Mouse (Mus musculus) adrenal gland, adult (tissue): ENCODE results near the gene Inpp4a.

ENCODE experiments used
- DNase-seq, 2 experiments: peaks; one replicate each; pipeline ENCODE4 v3.0.0; 2022 to 2023; ENCODE audit warnings: low spot score in 1 of 2; ENCODE audit not compliant: inconsistent age in 2 of 2

Inpp4a gene

DNA sequence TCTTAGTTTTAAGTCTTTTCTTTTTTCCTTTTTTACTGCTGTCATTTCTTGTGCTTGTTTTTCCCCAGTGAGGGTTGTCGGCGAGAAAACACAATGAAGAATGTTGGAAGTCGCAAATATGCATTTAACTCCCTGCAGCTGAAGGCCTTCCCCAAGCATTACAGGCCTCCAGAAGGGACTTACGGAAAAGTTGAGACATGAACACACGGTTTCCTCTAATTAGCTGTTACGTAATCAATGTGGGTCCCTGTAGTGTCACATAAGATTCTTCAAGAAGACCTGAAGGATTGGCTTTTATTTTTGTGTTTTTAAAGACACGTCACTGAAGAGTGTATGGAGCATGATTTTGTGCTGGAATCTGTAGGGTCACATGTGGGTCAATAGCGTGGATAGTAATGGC is 108.4 kb downstream of the Inpp4a start:
- DNase-seq, result no peak

DNA sequence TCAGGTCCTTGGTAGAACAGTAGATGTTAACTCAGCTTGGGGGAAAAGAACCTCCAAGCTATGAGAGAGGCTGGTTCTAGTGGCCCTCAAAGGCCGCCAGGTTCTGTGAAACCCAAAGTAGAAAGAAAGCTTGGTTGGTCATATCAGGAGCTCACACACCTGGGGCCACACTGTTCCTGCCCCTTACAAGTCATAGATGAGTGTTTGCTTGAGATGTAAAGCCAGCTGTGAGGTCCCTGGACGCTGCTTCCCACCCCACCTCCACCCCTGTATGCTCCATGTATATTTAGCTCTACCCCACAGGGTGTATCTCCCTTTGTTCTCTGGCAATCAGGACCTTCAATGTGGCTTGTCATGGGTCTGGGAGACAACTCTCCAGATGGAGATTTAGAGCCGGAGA is 109.0 kb downstream of the Inpp4a start:
- no peak for DNase-seq

DNA sequence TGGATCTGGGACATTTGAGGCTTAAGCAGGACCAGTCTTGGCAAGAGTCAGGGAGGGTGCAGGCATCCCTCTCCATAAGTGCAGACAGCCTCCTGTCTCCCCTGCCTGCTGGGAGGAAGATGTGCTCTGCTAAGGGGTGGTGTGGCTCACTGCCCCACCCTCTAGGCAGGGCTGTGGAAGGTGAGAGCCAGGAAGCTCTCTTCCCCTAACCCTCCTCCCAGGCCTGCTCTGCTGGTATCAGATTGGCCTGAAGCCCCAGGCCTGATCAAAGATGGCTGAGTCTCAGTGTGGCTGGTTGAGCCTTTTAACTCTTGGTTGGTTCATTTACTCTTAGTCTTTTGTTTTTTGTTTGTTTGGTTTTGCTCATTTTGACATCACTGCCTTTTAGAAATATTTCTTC is 110.0 kb downstream of the Inpp4a start:
- no peak for DNase-seq

DNA sequence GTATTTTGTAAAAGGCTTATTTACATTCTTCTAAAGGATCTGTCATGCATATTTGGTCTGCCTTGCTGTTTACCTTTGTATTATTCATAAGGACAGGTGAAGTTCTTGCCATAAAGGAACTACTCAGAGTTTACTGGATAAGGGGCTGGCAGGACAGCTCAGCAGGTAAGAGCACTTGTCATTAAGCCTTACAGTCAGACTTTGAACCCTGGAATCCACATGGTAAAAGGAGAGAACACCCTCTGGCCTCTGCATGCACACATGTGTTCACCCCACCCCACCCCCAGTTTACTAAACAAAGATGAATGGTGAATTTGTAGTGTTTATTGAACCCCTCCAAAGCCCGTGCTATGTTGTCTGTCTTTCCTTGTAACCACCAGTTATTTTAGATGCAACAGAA is 115.7 kb downstream of the Inpp4a start:
- DNase-seq, result no peak

DNA sequence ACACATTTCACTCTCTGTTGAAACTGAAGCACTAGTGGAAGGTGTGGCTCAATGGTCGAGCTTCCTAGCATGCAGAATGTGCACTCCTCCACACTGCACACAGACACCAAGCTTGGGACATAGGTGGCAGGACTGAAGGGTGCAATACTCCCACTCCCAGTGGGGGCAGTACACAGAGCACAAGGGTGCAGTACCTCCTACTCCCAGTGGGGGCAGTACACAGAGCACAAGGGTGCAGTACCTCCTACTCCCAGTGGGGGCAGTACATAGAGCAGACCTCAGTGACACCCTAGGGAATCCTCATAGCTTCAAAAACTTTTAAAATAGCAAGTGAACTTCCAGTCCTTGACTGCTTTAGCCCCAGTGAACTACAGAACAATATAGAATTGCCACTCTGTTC is 119.8 kb downstream of the Inpp4a start:
- peak; percentile 32 to 76 for DNase-seq

DNA sequence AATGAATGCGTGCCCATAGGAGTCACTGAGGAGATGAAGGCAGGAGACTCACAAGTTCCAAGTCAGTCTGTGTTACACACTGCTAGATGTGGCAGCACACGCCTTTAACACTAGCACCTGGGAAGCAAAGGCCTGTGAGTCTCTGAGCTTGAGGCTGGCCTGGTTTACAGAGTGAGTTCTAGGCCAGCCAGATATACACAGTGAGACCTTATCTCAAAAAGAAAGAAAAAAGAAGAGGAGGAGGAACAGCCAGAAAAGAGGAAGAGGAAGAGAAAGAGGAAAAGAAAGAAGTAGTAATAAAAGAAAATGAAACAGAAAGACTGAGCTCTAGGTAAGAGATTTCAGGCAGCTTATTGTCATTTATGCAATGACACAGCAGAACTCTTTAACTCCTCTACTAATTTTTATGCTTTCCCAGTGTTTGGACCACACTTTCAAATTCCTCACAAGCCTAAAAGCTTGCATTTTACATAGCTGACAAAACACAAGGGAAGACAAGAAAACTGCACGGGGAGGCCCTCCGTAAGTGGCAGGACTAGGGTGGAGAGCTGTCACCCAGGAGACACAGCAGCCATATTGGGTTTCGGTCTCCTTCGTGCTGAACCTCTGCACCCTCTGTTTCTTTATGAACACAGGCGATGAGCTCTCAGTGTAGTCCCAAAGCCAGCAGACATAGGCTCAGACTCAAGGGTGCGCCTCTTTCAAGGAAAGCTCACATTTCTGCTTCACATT is 127.6 kb downstream of the Inpp4a start:
- no peak for DNase-seq

DNA sequence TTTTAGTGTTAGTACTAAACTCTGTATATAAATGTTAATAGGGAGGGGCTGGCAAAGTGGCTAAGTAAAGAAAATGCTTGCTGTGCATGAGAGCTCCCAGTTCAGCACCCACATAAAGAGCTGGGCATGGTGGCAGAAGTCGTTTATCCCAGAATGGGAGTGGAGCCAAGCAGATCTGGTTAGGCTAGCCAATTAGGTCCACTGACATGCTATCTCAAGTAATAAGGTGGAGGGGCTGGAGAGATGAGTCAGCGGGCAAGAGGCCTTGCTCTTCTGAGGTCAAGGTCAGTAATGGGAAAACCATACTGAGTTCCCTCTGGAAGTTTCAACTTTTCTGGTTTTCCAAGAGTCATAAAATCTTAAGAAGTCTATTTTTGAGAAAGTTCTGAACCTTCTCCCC is 129.2 kb downstream of the Inpp4a start:
- peak; percentile 61 to 80 for DNase-seq

DNA sequence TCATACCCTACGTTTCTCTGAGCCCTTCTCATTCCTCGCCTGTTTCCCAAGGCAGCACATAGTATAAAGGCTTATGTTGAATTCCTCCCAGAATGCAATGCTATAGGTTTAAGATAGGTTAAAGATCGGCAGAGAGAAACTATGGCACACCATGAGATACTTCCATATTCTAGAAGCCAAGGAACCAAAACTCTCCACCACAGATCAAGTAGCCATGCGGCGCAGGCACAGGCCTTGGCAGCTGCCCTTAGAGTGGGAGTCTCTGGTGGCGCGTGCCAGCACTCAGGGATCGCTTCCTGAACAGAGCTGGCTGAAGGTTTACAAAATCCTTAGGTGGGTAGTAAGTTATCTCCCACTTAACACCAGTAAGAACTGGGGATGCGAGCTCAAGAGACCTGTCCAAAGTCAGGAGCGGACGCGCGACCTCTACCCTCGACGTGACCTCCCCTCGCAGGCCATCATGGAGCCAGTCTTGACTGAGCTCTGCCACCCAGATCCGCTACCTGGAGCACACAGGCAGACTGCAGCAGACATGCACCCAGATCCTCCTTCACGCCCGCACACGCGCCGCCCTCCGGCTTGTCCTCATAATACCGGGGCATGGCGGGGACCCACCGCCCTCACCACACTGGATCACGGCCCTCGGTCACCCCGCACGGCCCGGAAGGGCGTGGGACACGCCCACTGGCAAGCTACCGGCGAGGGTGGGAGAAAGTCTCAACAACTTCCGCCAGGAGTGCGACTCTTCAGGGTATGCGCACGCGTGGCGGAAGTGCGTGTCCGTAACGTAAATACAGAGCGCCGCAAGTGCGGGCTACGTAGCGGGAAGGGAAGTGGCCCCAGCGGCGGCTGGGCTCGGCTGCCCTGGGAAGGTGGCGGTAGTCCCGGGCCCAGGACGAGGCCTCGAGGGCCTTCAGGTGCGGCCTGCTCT is 130.0 kb downstream of the Inpp4a start, which contains the start of the genes Coa5 and Unc50:
Coa5 (minus strand) TSS at position 738 of the 931 bp plus-strand sequence.
Unc50 (plus strand) TSS at position 774 of the 931 bp plus-strand sequence.
- DNase-seq, result peak; percentile 97 to 98

DNA sequence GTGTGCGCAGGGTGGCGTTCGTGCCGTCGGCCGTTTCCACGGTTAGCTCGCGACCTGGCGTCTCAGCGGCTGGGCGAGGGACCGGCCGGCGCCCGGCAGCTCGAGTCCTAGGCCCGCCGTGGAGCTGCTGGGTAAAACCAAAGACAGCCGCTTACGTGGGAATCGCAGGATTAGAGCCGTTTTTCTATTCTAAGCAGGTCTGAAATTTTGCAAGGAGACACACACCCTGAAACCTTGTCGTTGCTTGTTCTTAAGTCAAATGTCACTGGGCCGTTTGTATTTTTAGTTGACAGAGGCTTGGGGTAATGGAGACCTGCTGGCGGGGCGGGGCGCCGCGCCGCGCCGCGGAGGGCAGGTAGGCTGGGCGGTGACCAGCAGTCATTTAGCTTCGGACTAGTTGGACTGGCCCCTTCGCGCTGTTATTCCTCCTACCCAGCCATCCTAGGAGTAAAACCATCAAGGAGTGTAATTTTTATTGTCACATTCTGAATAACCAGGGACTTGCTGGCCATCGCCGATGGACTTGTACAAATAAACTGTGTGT is 130.7 kb downstream of the Inpp4a start:
- peak in 1 of 2 experiments; percentile 29 for DNase-seq

DNA sequence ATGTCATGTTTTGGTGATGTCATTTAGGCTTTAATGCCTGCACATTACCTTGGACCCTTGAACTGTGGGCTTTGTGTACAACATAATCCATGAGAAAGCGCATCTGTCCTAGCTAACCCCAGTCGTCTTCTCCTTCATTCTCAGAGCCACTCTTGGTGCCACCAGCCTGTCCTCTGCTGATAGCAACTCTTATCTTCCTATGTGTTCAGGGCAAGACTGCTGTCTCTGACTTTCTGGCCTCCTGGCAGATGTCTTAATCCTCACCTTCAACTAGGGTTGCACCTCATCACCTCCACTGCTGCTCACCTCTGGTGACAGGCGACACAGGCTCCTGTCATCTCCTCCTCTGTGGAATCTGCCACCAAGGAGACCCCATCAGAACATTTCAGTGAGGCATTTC is 136.8 kb downstream of the Inpp4a start:
- DNase-seq, result no peak

DNA sequence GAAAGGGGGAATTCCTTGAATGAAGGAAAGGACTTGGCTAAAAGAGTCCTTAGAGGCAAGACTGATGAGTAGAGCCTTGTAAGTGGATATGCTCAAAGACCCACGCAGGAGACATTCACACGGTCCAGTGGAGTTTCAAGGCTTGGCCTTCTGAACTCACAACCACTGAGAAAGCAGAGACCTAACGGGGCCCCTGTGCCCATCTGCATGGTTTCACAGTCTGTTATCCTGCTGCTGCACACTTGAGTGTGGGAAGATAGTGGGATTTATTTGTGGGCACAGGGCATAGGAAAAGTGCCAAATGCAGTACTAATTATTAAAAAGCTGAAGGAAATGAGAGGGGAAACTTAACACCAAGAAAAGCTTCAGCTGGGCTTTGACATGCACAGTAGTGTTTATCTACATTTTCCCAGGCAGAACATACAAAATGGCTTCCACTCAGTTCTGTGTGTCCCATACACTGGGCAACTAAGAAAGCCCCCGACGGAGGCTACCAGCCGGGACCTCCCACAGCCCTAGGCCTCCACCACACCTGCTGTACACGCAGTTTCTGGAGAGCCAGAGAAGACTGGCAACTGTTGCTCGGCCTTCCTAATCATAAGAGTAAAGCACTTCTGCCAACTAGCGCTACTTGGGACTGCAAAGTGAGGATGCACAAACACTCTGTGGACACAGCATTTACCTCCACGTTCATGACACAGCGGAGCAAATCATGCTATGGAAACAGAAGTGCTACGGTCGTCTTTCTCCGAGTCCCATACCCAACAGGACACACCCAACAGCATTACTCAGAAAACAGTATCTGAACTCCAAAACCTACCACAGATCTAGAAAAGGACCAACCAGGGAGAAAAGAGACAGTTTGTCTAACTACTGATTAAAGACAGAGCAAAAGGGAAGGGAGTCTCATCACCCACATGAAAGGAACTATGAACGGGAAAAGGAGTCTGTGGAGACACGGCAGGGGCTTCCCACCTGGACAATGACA is 143.5 kb downstream of the Inpp4a start:
- no peak for DNase-seq

DNA sequence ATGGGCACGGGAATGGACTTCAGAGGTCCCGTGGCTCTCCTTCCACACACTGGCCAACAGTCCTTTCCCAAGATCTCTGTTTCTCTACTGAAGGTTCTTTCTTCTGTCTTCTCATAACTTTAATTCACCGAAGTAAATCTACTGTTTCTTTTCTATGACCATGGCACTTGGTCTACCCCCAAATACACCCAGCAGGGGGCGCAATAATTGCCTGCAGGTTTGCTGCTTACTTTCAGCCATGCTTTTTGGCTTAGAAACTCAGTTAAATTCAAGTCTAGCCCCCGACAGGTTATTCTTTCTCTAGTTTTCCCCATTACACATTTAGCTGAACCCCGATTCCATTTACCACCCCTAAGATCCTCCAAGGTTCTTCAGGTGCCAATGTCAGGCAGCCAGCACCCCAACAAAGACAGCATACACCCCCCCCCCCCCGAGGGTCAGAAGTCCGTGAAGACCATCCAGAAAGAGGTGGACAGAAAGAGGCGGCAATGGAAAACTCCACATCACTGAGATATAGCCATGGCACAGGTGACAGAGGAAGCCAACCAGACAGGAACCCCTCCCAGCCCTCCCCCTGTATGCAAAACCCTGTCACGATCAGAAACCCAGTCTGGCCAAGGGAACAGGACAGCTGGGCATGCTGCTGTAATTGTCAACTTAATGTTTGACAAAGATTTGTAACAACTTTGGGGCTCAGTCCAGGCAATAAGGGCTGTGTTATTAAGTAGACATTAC is 148.9 kb downstream of the Inpp4a start:
- DNase-seq, result peak; percentile 40 to 83

DNA sequence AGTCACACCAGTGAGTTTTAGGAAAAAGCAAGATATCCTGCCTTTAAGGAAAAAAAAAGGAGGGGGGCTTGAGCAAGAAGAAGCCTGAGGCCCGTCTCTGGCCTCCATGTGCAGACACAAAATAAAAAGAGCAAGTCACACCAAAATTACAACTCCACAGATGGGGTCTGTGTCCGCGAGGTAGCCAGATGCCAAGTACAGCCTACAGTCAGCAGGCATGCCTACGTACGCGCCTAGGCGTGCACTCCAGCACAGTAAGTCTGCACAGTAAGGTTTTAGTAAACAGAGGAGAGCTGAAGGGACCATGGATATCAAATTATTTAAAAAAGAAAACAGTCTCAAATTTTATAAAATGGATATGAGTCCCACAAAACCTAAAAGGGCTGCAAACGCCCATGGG is 151.6 kb downstream of the Inpp4a start:
- no peak for DNase-seq

DNA sequence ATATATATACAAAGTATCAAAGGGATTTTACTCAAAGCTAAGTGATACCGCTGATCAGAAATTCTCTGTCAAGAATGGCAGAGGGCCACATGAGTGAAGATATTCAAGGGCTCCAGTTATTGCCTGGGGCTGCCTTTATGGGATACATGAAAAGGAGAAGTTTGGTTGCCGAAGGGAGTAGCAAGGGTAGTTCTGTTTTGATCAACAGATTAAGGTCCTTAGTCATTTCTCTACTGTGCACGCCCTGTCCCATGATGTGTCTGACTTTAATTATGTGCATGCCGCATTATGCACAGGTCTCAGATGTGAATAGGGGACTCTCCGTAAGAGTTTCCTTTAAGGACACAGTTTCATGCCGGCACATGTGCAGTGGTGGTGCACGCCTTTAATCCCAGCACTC is 157.9 kb downstream of the Inpp4a start:
- DNase-seq, result no peak
